26 mouse cellular contexts compared by ENCODE assay signal in genomic region chr2:125068696-125069095, GRCm38 (mm10). TPM values are rescaled to one million over a fixed set of nuclear protein-coding genes. Genes with fewer than 3 reads are reported as not detected.
"Had no signal": no experiment of that assay in that cellular context is flagged by ENCODE, and none has a peak within 500 bp of the region (broad histone marks: within the 10 kb centered on the region; RNA-seq: fewer than 3 reads in every experiment).

No protein-coding gene starts in this region.

- H3K9me3 ChIP-seq: heart, embryonic 13.5 days; heart, embryonic 15.5 days; hindbrain, embryonic 10.5 days; hindbrain, embryonic 12.5 days; intestine, embryonic 15.5 days; limb, embryonic 13.5 days; limb, embryonic 15.5 days had no signal

- ATAC-seq: inflammation-experienced regulatory T-cells, adult 6 months; intestine, postnatal 0 days had no signal

- H3K4me1 ChIP-seq: heart, embryonic 15.5 days; intestine, embryonic 15.5 days; limb, embryonic 13.5 days; limb, embryonic 15.5 days had no signal

- H3K4me2 ChIP-seq: heart, embryonic 11.5 days; heart, embryonic 15.5 days; hindbrain, embryonic 12.5 days; hindbrain, embryonic 14.5 days; intestine, embryonic 15.5 days; limb, embryonic 13.5 days; limb, embryonic 15.5 days had no signal

- H3K9ac ChIP-seq: heart, embryonic 15.5 days; hindbrain, embryonic 12.5 days; hindbrain, embryonic 14.5 days; intestine, embryonic 15.5 days; limb, embryonic 13.5 days; limb, embryonic 15.5 days had no signal

- DNase-seq: gastrocnemius, postnatal 14 days; gastrocnemius, postnatal 36 days; heart, postnatal 14 days; heart, postnatal 36 days; kidney, adult 18-20 months; kidney, adult 8-10 months; kidney, postnatal 10 days; kidney, postnatal 25 days; kidney, postnatal 4 days; layer of hippocampus, adult 9-11 months; layer of hippocampus, postnatal 36 days; left cerebral cortex, postnatal 4 days had no signal

- H3K4me3 ChIP-seq: heart, adult 2 months; heart, embryonic 13.5 days; heart, embryonic 15.5 days; hindbrain, embryonic 10.5 days; hindbrain, embryonic 12.5 days; intestine, embryonic 15.5 days; limb, embryonic 13.5 days; limb, embryonic 15.5 days had no signal

- H3K27ac ChIP-seq: heart, adult 2 months; heart, embryonic 13.5 days; heart, embryonic 15.5 days; hindbrain, embryonic 10.5 days; hindbrain, embryonic 12.5 days; hindbrain, embryonic 14.5 days; intestine, embryonic 15.5 days; limb, embryonic 13.5 days; limb, embryonic 15.5 days had no signal

- H3K27me3 ChIP-seq: heart, embryonic 13.5 days; heart, embryonic 15.5 days; hindbrain, embryonic 12.5 days; intestine, embryonic 15.5 days; limb, embryonic 13.5 days; limb, embryonic 15.5 days had no signal

- H3K36me3 ChIP-seq: heart, embryonic 13.5 days; heart, embryonic 15.5 days; hindbrain, embryonic 10.5 days; hindbrain, embryonic 12.5 days; intestine, embryonic 15.5 days; limb, embryonic 13.5 days; limb, embryonic 15.5 days had no signal

RNA-seq across cellular contexts. Expression of gene Slc24a5, which starts 0.8 kb away (rescaled TPM):
- total RNA-seq: gastrocnemius, adult 18-20 months; gastrocnemius, adult 8-10 months; gastrocnemius, postnatal 14 days; left cerebral cortex, postnatal 4 days had no signal
- polyA plus RNA-seq: intestine, postnatal 0 days had no signal
